Mouse (Mus musculus): ENCODE data around the gene Jam2. TPM values are rescaled to one million over a fixed set of nuclear protein-coding genes. Genes with fewer than 3 reads are reported as not detected.

The Jam2 gene
- polyA plus RNA-seq, 1 experiment, result 37.9 TPM

DNA sequence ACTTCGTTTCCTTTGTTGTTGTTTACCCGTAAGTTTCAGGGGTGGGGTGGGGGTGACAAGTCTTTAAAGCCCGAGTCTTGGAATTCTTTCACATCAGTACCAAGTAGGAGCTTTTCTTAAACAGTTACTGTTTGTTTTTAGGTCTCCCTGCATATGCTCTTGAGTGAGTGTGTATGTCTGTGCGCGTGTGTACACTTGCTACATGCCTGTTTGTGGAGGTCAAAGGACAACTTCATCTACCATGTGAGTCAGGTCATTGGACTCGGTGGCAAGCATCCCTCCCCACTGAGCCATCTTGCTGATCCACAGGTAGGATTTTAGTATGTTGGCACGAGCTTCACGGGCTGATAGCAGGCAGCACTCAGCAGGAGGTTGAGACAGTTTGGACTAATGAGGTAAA, 99.9 kb downstream of the Jam2 start:
- no peak overlapping the region for H3K4me3 ChIP-seq (replicated peaks; ENCODE audit: insufficient read depth, low read depth, low read length)
- no peak for TF ChIP-seq POLR2A (IDR thresholded peaks at IDR 0.05; ENCODE audit: borderline replicate concordance, insufficient read depth, low read length)
- no peak for TF ChIP-seq CTCF (IDR thresholded peaks at IDR 0.05; ENCODE audit: borderline replicate concordance, insufficient read depth, low read depth, low read length)
- no peak for DNase-seq
- H3K27me3 ChIP-seq (ENCODE audit: control insufficient read depth, insufficient read depth, low read length), result no peaks in the 10 kb centered on the region; the same call in 1 of the 2 replicates
- no peak overlapping the region for H3K27ac ChIP-seq (ENCODE audit: insufficient read depth, low read length)
- WGBS, result 62% methylated on average over 8 of the region's 8 CpGs
- no peaks in the 10 kb centered on the region for H3K4me1 ChIP-seq (ENCODE audit: control insufficient read depth, insufficient read depth, low read length)

DNA sequence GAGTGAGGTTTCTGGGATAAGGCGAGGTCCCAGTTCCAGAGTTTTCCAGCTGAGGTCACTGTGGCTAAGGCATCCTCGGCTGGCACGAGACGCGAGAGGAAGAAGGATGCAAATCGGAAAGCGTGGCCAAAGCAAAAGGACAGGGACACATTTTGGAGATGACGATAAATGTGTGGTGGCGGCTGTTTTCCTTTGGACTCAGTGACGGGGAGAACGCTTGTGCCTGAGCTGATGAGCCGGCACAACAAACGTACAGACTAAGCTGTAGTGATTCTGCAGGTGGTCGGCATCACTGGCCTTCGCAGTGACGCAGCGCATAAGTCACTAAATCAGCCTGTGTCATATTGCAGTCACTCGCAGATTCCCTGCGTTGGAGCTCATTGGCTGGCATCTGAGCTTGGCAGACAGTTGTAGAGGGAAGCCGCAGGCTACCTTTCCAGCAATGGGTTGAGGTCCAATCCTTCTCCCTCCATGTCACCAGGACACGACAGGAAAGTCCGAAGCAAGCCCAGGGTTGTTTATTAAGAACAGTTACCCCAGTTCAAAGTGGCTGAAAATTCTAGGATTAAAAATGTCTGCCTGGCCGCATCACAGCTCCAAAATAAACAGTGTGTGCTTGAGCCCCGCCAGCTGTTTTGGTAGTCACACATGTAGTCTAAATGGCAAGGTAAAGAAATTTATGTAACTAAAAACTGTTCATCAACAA, 101.2 kb downstream of the Jam2 start:
- peak; percentile 40 to 44 for DNase-seq
- no peaks in the 10 kb centered on the region; the same call in 1 of the 2 replicates for H3K27me3 ChIP-seq (ENCODE audit: control insufficient read depth, insufficient read depth, low read length)
- H3K4me1 ChIP-seq (ENCODE audit: control insufficient read depth, insufficient read depth, low read length), result no peaks in the 10 kb centered on the region
- H3K4me3 ChIP-seq (replicated peaks; ENCODE audit: insufficient read depth, low read depth, low read length), result peak overlapping the region; percentile 35
- no peak for TF ChIP-seq POLR2A (IDR thresholded peaks at IDR 0.05; ENCODE audit: borderline replicate concordance, insufficient read depth, low read length)
- peak; percentile 29; the same call in 1 of the 2 replicates for TF ChIP-seq CTCF (IDR thresholded peaks at IDR 0.05; ENCODE audit: borderline replicate concordance, insufficient read depth, low read depth, low read length)
- no peak overlapping the region for H3K27ac ChIP-seq (ENCODE audit: insufficient read depth, low read length)
- WGBS, result 20% methylated on average over 24 of the region's 24 CpGs

Other genes with a start within 250 kb of the Jam2 start
- 28.6 and 32.3 TPM in 2 replicates for gene Mrpl39, start 38.4 kb upstream of the Jam2 start, polyA plus RNA-seq (2012; rRNA removed)
- gene Gabpa, start 60.8 kb downstream of the Jam2 start, polyA plus RNA-seq (2012; rRNA removed), result 18.7 and 20.6 TPM in 2 replicates
- gene Atp5j, start 61.5 kb downstream of the Jam2 start, polyA plus RNA-seq (2012; rRNA removed), result 446 and 451 TPM in 2 replicates

Data from cerebellum, adult 2 months (tissue).